Mouse (Mus musculus) bone marrow, adult 2 months (tissue): ENCODE results near the gene Magix.

ENCODE experiments used
- CTCF ChIP-seq: fragments of 200-500 bp; IDR thresholded peaks from 2 replicates; pipeline ENCODE4 v1.5.1; 2011; ENCODE audit warnings: low read length, control low read depth; ENCODE audit not compliant: control insufficient read depth, insufficient read depth
- POLR2A ChIP-seq: fragments of 200-500 bp; IDR thresholded peaks from 2 replicates; pipeline ENCODE4 v1.6.1; 2011; ENCODE audit warnings: low read depth, mild to moderate bottlenecking, control low read depth, low read length, borderline replicate concordance; ENCODE audit not compliant: control insufficient read depth

DNA sequence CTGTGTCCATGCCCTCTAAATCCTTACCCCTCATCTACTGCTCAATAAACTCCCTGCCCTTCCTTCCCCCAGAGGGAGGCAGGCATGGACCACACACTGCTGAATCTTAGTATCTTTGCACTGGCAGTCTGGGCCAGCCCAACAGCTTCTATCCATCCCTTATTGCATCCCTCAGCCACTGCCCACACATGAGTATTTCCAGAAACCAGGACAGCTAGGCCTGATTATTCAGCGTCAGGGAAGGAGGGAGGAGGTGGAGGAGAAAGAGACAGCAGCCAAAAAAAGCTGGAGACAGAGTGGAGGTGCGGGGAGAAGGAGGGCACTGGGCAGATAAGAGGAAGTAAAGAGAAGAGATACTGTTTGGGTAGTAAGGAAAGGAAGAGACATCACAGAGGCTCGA lies 46.0 kb downstream of the Magix start:
- no peak for TF ChIP-seq POLR2A
- TF ChIP-seq CTCF = no peak
